In the genomic region with DNA sequence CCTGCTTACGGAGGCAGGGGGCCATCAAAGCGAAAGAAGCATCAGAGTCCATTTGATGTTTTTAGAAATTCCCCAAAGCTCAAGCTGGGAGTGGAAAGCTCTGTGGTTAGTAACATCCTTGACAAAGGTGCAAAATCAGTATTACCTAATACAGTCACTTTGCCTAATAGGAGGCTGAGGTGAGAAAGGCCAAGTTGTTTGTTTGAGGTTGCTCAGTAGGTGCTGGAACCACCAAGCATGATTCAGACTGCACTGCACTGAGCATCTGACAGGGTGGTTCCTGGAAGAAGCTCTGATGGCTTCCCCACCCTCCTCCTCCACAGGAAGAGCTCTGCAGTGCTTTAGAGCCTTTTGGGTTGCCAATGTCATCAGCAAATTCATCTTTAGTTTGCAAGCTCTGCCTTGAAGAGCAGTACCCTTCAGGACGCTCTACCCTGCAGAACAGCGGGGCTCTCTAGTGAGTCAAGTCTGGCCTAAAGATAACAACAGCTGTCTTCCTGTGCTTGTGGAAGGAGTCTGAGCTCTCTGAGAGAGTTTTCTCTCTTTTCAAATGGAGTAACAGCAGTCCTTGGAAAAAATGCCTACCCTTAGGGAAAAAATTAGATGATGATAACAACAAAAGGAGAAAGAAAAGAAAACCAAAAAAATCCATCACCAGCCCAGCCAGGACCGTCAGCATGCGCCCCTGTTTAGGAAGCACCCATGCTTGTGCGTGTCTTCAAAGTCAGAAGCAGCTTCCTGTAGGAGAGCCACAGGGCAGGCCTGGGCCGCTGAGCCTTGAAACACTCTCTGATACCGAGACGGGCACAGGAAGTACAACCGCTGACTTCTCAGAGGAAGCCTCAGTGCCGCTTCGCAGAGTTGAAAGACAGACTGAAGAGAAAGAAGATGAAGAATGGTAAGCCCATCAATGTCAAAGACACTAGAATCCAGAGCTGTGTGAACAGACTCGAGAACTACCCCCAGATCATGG, we compare ENCODE assay signal across 10 mouse cellular contexts.
A peak's percentile ranks its signal among the peaks of the same experiment; 100 is the strongest.
DNase-seq lines count a peak whose midpoint lies in the region; ATAC-seq lines count a peak whose summit lies in the region.
"Had no signal": no experiment of that assay in that cellular context is flagged by ENCODE, and none has a peak within 500 bp of the region (broad histone marks: within the 10 kb centered on the region; RNA-seq: fewer than 3 reads in every experiment).

No protein-coding gene starts in this region.

- no peak for DNase-seq in heart, postnatal 25 days (ENCODE audit: low spot score)
- peak; percentile 18 for DNase-seq in embryonic facial prominence, embryonic 10.5 days (ENCODE audit: low spot score)
- peak; percentile 57 to 76 for DNase-seq in thymus, adult 18-20 months
- DNase-seq in right cerebral cortex, postnatal 14 days = no peak
- no peak for DNase-seq in kidney, adult 11 months

- no peaks in the 10 kb centered on the region for H3K27me3 ChIP-seq in heart, embryonic 15.5 days
- no peaks in the 10 kb centered on the region for H3K27me3 ChIP-seq in embryonic facial prominence, embryonic 10.5 days (replicated peaks; ENCODE audit: low read depth, poor library complexity, severe bottlenecking)
- no peaks in the 10 kb centered on the region for H3K27me3 ChIP-seq in forebrain, embryonic 12.5 days
- H3K27me3 ChIP-seq: hindbrain, embryonic 13.5 days; neural tube, embryonic 13.5 days had no signal

- H3K4me3 ChIP-seq in heart, embryonic 15.5 days = no peak overlapping the region
- no peak overlapping the region for H3K4me3 ChIP-seq in embryonic facial prominence, embryonic 10.5 days
- H3K4me3 ChIP-seq in forebrain, embryonic 12.5 days (replicated peaks) = no peak overlapping the region
- H3K4me3 ChIP-seq: hindbrain, embryonic 13.5 days; neural tube, embryonic 13.5 days had no signal

- no peak overlapping the region for H3K4me2 ChIP-seq in heart, embryonic 15.5 days
- no peak overlapping the region for H3K4me2 ChIP-seq in forebrain, embryonic 12.5 days
- H3K4me2 ChIP-seq: hindbrain, embryonic 13.5 days; neural tube, embryonic 13.5 days had no signal

- H3K36me3 ChIP-seq in heart, embryonic 15.5 days = no peaks in the 10 kb centered on the region
- no peaks in the 10 kb centered on the region for H3K36me3 ChIP-seq in embryonic facial prominence, embryonic 10.5 days (replicated peaks)
- no peaks in the 10 kb centered on the region for H3K36me3 ChIP-seq in forebrain, embryonic 12.5 days (replicated peaks)
- H3K36me3 ChIP-seq: hindbrain, embryonic 13.5 days; neural tube, embryonic 13.5 days had no signal

- WGBS in heart, embryonic 15.5 days = 56% methylated on average over 14 of the region's 14 CpGs
- WGBS in embryonic facial prominence, embryonic 10.5 days = 79% methylated on average over 14 of the region's 14 CpGs
- 88% methylated on average over 14 of the region's 14 CpGs for WGBS in forebrain, embryonic 12.5 days

- no peak overlapping the region for H3K9ac ChIP-seq in heart, embryonic 15.5 days
- no peak overlapping the region for H3K9ac ChIP-seq in forebrain, embryonic 12.5 days
- H3K9ac ChIP-seq: hindbrain, embryonic 13.5 days; neural tube, embryonic 13.5 days had no signal

- ATAC-seq in heart, embryonic 15.5 days (replicated peaks; ENCODE audit: insufficient number of reproducible peaks, insufficient read depth, low FRiP score, low read depth) = no peak
- peak; percentile 74 for ATAC-seq in megakaryocyte, adult 5-6 weeks (ENCODE audit: poor library complexity, severe bottlenecking)
- ATAC-seq in forebrain, embryonic 12.5 days (ENCODE audit: low FRiP score) = no peak; the same call in 1 of the 2 replicates

- intact Hi-C loops in heart, postnatal 25 days (cut with DNase I) = no loop called here

- H3K4me1 ChIP-seq in heart, embryonic 15.5 days (replicated peaks) = no peaks in the 10 kb centered on the region
- 0 out of 2 replicates have a peak, but pooled peaks cover 3% of the 10 kb centered on the region for H3K4me1 ChIP-seq in embryonic facial prominence, embryonic 10.5 days
- no peaks in the 10 kb centered on the region for H3K4me1 ChIP-seq in forebrain, embryonic 12.5 days
- H3K4me1 ChIP-seq: hindbrain, embryonic 13.5 days; neural tube, embryonic 13.5 days had no signal

- peak overlapping the region; percentile 6; the same call in 1 of the 2 replicates for H3K27ac ChIP-seq in heart, embryonic 15.5 days
- no peak overlapping the region for H3K27ac ChIP-seq in embryonic facial prominence, embryonic 10.5 days (replicated peaks)
- H3K27ac ChIP-seq in forebrain, embryonic 12.5 days = no peak overlapping the region
- H3K27ac ChIP-seq: hindbrain, embryonic 13.5 days; neural tube, embryonic 13.5 days had no signal

- no peaks in the 10 kb centered on the region for H3K9me3 ChIP-seq in heart, embryonic 15.5 days (replicated peaks)
- no peaks in the 10 kb centered on the region for H3K9me3 ChIP-seq in embryonic facial prominence, embryonic 10.5 days
- no peaks in the 10 kb centered on the region for H3K9me3 ChIP-seq in forebrain, embryonic 12.5 days
- H3K9me3 ChIP-seq: hindbrain, embryonic 13.5 days; neural tube, embryonic 13.5 days had no signal

Comparison
In these comparisons a context has a peak if more than half of its experiments do, and no peak if none do; other contexts are left out.
1. DNase-seq: peak in embryonic facial prominence, embryonic 10.5 days (single experiment) and thymus, adult 18-20 months (2 of 2); none in heart, postnatal 25 days (single experiment), right cerebral cortex, postnatal 14 days (single experiment) and kidney, adult 11 months (single experiment).